In the genomic region with DNA sequence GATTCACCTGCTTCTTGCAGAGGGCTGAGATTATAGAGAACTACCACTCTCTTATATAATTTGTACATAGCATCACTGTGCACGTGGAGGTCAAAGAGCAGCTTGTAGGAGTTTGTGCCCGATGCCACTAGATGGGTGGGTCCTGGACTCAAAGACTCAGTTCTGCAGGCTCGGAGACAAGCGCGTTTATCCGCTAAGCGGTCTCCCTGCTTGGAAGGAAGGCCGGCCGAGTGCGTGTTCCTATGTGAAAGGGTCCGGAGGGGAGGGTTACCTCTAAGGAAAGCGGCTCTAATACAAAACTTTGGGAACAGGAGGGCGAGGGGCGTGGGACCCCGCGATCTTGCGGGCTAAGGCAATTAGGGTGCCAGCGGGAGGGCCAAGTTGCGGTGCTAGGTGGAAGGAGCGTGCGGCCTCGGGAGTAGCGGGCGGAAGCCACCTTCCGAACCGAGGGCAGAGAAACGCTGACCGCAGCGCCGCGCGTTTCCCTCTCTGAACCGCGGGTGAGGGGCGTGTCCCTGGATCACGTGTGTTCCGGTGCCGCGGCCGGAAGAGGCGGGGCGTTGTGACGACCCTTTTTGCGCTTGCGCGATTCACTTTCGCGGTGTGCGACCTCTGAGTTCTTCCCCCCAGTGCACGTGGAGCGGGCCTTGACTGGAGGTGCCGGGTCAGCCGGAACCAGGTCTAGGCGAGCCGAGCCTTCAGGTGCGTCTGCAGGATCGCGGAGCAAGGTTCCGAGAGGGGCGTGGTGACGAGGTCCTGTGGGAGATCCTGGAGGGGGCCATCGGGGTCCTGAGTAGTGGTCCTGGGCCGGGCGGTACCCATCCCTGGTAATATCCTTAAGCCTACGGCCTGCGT, we compare ENCODE assay signal across 8 mouse cellular contexts. TPM values are rescaled to one million over a fixed set of nuclear protein-coding genes. Genes with fewer than 3 reads are reported as not detected.
A peak's percentile ranks its signal among the peaks of the same experiment; 100 is the strongest.
DNase-seq lines count a peak whose midpoint lies in the region; ATAC-seq and TF ChIP-seq lines count a peak whose summit lies in the region.

Gene Nop2, plus strand, starts transcription at position 608 of the 855 bp plus-strand sequence.

- WGBS in hindbrain, embryonic 13.5 days, result under 1% methylated on average over 66 of the region's 66 CpGs
- 2% methylated on average over 66 of the region's 66 CpGs for WGBS in macrophage (ENCODE audit: missing documents)

- peaks cover 32% of the 10 kb centered on the region for H3K79me2 ChIP-seq in macrophage (ENCODE audit: inconsistent target)

- H3K36me3 ChIP-seq in hindbrain, embryonic 13.5 days, result peaks cover 70% of the 10 kb centered on the region
- H3K36me3 ChIP-seq in macrophage (ENCODE audit: inconsistent target), result peaks cover 39% of the 10 kb centered on the region

- H3K9me3 ChIP-seq in hindbrain, embryonic 13.5 days, result no peaks in the 10 kb centered on the region

- TF ChIP-seq CTCF in Patski (IDR thresholded peaks at IDR 0.05), result no peak

- peak within 1 kb of the TSS; percentile 89 for H3K4me2 ChIP-seq in hindbrain, embryonic 13.5 days

- in situ Hi-C loops in Patski (cut with MboI; ENCODE audit: low pct_unique_long_range_greater_than_20kb), result loop anchor here (10.0 kb wide), 1 partner anchor 223 kb away; no protein-coding TSS in a partner anchor

- H3K4me3 ChIP-seq in hindbrain, embryonic 13.5 days, result peak within 1 kb of the TSS; percentile 71
- H3K4me3 ChIP-seq in macrophage (ENCODE audit: inconsistent target), result peak within 1 kb of the TSS; percentile 92

- H3K9ac ChIP-seq in hindbrain, embryonic 13.5 days, result peak within 1 kb of the TSS; percentile 88

- POLR2A ChIA-PET in Patski (lab: Charles Lee), result no interaction called here

- peak; percentile 62 for DNase-seq in Patski (ENCODE audit: low read depth, low spot score)
- peak; percentile 93 to 94 for DNase-seq in cerebellum, postnatal 10 days
- DNase-seq in frontal cortex, postnatal 14 days (ENCODE audit: low spot score in 2 of 2), result peak; percentile 71 to 76
- peak; percentile 68 for DNase-seq in left cerebral cortex, adult 11 months (ENCODE audit: low spot score)
- DNase-seq in right cerebral cortex, adult 18-20 months, result peak; percentile 86
- peak; percentile 54 for DNase-seq in urinary bladder, postnatal 10 days (ENCODE audit: low spot score)

- H3K27me3 ChIP-seq in Patski, result no peaks in the 10 kb centered on the region
- H3K27me3 ChIP-seq in hindbrain, embryonic 13.5 days, result no peaks in the 10 kb centered on the region

- H3K27ac ChIP-seq in hindbrain, embryonic 13.5 days, result peak within 1 kb of the TSS; percentile 86
- H3K27ac ChIP-seq in macrophage, result peak within 1 kb of the TSS; percentile 80

- ATAC-seq in Patski, result peak; percentile 61
- peak; percentile 97 for ATAC-seq in hindbrain, embryonic 13.5 days (ENCODE audit: low FRiP score)

- CTCF ChIA-PET in Patski (lab: Charles Lee), result no interaction called here

- peaks cover 19% of the 10 kb centered on the region for H3K4me1 ChIP-seq in hindbrain, embryonic 13.5 days (replicated peaks)

RNA-seq across cellular contexts. Expression of gene Nop2, which starts in this region (rescaled TPM):
- 65.0 TPM for polyA plus RNA-seq in Patski (2021)
- 47.9 and 48.6 TPM in 2 replicates for polyA plus RNA-seq in hindbrain, embryonic 13.5 days (2015; fragmentation: Nextera tagmentation; extraction: Ambion mirVana)
- 10 to 100 TPM; 13.1 to 74.0 (median 27.4) TPM for total RNA-seq in macrophage (2018; cell fraction: chromatin; rRNA removed)
- 10 to 100 TPM; 10.6 to 23.4 (median 18.6) TPM for total RNA-seq in macrophage (2018; cell fraction: cytosol; rRNA removed)
- 10 to 100 TPM; 10.7 to 60.1 (median 18.4) TPM for total RNA-seq in macrophage (2018; cell fraction: nucleus; rRNA removed)
- polyA plus RNA-seq in macrophage (2018), result 15.3 to 47.0 TPM (median 23.8 TPM) in 3 replicates

Comparison
In these comparisons a context has a peak if more than half of its experiments do, and no peak if none do; other contexts are left out.
1. Peak in every context shown above with its lines: DNase-seq, ATAC-seq, H3K4me3 ChIP-seq and H3K27ac ChIP-seq.